Mouse (Mus musculus) lung, postnatal 4 days (tissue): Measurements from ENCODE around the gene Brip1.

Experiments used
- DNase-seq, 2 experiments: peaks; one replicate each; pipeline ENCODE4 v3.0.0; 2021

The Brip1 gene

GRCm38 (mm10) chr11:86016242-86016641 lies 184.8 kb downstream of the Brip1 start:
- no peak for DNase-seq

- no peak for DNase-seq
Measured at GRCm38 (mm10) chr11:86013087-86013486, 187.9 kb downstream of the Brip1 start.

DNA sequence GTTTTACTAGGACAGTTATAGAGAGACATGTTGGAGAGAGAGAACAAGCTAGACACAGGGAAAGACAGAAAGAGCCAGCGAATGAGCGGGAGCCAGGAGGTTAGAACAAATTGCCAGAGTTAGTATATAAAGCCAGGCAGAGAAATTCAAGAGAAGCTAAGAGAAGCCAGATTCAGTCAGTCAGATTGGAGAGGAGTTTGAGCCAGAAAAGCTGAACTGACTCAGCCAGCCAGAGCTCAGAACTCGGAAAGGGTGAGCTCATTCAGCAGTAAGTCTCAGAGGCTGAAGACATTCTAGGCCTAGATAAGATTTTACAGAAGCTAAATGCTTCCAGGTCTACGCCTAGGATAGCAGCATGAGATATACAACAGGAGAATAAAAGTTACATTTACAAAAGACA lies 190.5 kb downstream of the Brip1 start:
- DNase-seq = no peak

GRCm38 (mm10) chr11:86008211-86008905 lies 192.6 kb downstream of the Brip1 start:
- no peak for DNase-seq
